Mouse (Mus musculus) colon, adult 2 months (tissue): Measurements from ENCODE around the gene H2-Ke6. TPM values are rescaled to one million over a fixed set of nuclear protein-coding genes. Genes with fewer than 3 reads are reported as not detected.

Experiments used
- polyA plus RNA-seq: library from polyadenylated mRNA; depleted of rRNA; stranded (reverse); fragments of >200 nt; gene quantifications from 2 replicates; pipeline ENCODE4 v1.2.3, GENCODE M21; 2012; rRNA removed

The H2-Ke6 gene
- polyA plus RNA-seq: 114 and 160 TPM in 2 replicates

DNA sequence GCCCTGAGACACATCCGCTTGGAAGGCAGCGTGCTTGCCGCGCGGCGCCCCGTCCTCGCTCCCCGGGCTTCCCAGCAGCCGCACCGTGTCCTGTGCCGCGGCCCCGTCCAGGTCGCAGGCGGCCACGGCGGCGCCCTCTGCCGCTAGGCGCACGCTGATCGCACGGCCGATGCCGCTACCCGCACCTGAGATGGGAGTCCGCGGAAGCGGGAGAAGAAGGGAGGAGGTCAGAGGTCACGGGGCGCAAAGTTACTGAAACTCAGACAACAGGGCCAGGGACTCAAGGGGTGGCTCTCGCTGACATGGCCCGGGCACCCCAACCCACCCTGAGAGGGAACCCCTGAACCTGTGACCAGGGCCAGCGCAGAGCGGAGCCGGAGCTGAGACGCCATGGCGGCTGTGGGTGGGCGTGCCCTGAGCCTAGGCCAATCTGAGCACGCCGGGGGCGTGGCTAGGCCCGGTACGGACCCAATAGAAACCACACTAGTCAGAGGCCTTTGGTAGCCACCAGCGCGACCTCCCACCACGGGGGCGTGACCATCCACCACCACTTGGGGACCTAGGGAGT lies at the start of gene H2-Ke6:
TSS of gene H2-Ke6 (minus strand) at position 405 of the 568 bp plus-strand sequence.

DNA sequence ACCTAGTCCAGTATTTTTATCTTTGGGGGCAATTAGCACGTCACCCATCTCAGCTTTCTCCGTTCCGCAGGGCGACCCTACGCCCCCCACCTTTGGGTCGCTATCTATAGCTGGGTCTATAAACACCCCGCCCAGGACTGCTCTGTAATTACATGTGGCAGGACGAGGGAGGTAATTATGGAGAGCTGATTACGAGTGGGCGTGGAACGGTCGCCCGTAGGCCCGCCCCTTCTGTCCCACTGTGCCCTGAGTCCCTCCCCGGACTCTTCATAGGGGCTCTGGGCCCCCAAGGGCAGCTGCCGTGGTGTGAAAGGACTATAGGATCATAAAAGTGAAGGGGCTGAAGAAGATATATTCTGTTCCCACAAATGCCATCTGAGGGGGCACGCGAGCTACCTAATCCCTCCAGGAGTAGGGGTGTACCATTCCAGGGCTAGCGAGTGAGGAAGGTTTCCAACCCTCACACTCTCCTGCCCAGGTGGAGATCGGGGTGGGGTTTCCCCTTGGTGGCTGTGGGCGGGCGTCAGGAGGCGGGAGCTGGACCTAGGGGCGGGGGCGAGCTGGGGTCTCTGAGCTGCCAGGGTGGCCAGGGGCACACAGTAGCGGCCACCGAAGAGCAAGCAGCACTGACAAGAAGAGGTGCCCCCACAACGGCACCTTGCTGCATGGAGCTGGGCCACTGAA lies 11.2 kb upstream of the H2-Ke6 start, which contains the start of gene Col11a2:
TSS of gene Col11a2 (plus strand) at position 560 of the 684 bp plus-strand sequence.

DNA sequence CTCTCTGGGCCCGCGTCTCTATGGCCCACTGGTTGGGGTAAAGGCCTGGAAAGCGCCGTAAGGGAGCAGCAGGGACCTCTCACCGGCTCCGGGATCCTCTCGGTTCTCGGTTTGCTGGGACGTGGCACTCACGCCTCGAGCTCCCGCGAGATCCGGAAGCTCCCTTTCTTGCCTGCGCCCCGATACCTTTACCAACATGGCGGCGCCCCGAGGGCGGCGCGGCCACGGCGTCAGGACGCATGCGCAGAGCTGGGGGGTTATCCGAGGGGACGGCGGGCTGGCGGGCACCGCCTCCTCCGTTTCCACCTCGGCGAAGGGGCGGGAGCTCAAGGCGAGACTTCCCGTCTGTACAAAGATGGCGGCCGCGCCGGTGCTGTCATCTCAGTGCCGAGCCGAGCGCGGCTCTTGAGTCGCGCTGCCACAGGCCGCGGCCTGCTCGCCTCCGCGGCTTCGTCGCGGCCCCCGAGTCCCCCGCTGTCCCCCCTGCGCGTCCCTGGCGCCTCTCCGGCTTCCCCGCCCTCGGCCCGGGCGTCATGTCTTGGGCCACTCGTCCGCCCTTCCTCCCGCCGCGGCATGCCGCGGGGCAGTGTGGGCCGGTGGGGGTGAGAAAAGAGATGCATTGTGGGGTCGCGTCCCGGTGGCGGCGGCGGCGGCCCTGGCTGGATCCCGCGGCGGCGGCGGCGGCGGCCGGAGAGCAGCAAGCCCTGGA lies 3.8 kb upstream of the H2-Ke6 start, which contains the start of the genes Slc39a7 and Rxrb:
TSS of gene Slc39a7 (minus strand) at position 218 of the 709 bp plus-strand sequence.
TSS of gene Rxrb (plus strand) at position 348 of the 709 bp plus-strand sequence.

DNA sequence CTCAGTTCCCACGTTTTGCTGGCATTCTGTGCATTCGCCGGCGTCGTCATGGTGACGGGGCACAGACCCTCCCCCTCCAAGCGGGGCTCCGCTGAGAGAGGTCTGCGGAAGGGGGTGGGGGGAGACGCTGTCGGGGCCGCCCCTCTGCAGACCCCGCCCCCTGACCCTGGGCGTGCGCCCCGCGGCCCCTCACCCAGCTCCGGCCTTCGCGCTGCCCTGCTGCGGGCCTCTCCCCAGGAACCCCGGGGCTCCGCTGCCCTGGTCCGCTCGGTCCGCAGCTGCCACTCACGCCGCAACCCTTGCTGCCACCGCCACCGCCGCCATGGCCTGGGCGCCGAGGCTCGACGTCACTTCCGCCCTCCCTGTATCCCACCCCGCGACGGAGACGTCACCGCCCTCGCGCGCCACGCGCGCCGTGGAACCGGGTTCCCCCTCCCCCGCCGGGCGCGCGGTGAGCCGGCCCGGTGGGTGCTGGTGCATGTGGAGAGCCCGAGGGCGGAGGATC lies 3.5 kb downstream of the H2-Ke6 start, which contains the start of gene Ring1:
TSS of gene Ring1 (minus strand) at position 364 of the 505 bp plus-strand sequence.

DNA sequence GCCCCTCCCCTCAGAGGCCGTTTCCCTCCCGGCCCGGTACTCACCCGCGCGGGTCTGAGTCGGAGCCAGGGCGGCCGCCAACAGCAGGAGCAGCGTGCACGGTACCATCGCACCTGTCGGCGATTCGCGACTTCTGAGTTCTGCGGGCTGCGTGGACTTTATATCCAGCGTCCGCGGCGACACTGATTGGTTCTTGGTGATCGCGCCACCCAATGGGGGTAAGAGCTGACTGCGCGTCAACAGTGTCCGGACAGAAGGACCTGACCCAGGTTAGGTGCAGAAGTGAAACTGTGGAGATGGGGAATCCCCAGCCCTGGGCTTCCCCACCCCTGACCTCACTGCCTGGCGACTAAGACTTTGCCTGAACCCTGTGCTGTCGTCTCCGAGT lies 27.7 kb downstream of the H2-Ke6 start, which contains the start of gene H2-K1:
TSS of gene H2-K1 (minus strand) at position 198 of the 388 bp plus-strand sequence.

Other genes with a start within 250 kb of the H2-Ke6 start
- 5.4 and 9.5 TPM in 2 replicates for gene Angptl4, start 246.2 kb downstream of the H2-Ke6 start, polyA plus RNA-seq
- 30.2 and 34.8 TPM in 2 replicates for gene Kank3, start 217.5 kb downstream of the H2-Ke6 start, polyA plus RNA-seq
- 815 and 940 TPM in 2 replicates for gene Rps28, start 203.5 kb downstream of the H2-Ke6 start, polyA plus RNA-seq
- 580 and 659 TPM in 2 replicates for gene Ndufa7, start 203.5 kb downstream of the H2-Ke6 start, polyA plus RNA-seq
- 61.8 and 108 TPM in 2 replicates for gene Cd320, start 185.0 kb downstream of the H2-Ke6 start, polyA plus RNA-seq
- not detected in 2 replicates for gene Gm7029, start 154.2 kb downstream of the H2-Ke6 start, polyA plus RNA-seq
- 12.1 and 12.9 TPM in 2 replicates for gene Kifc1, start 137.4 kb downstream of the H2-Ke6 start, polyA plus RNA-seq
- not detected in 2 replicates for gene Platr17, start 122.9 kb downstream of the H2-Ke6 start, polyA plus RNA-seq
- gene Daxx, start 118.6 kb downstream of the H2-Ke6 start, polyA plus RNA-seq: 32.6 and 36.6 TPM in 2 replicates
- 244 and 249 TPM in 2 replicates for gene Tapbp, start 112.2 kb downstream of the H2-Ke6 start, polyA plus RNA-seq
- 97.9 and 111 TPM in 2 replicates for gene Zbtb22, start 112.2 kb downstream of the H2-Ke6 start, polyA plus RNA-seq
- gene Rgl2, start 98.5 kb downstream of the H2-Ke6 start, polyA plus RNA-seq: 131 and 156 TPM in 2 replicates
- gene Pfdn6, start 87.7 kb downstream of the H2-Ke6 start, polyA plus RNA-seq: 18.8 and 21.1 TPM in 2 replicates
- gene Wdr46, start 87.4 kb downstream of the H2-Ke6 start, polyA plus RNA-seq: 15.9 and 18.7 TPM in 2 replicates
- 24.6 and 27.7 TPM in 2 replicates for gene B3galt4, start 76.6 kb downstream of the H2-Ke6 start, polyA plus RNA-seq
- gene Vps52, start 72.2 kb downstream of the H2-Ke6 start, polyA plus RNA-seq: 54.1 and 71.0 TPM in 2 replicates
- 366 and 518 TPM in 2 replicates for gene Rps18, start 72.1 kb downstream of the H2-Ke6 start, polyA plus RNA-seq
- 2,709 and 3,111 TPM in 2 replicates for gene H2-K1, start 27.7 kb downstream of the H2-Ke6 start, polyA plus RNA-seq
- 80.0 and 97.6 TPM in 2 replicates for gene Ring1, start 3.4 kb downstream of the H2-Ke6 start, polyA plus RNA-seq
- gene Slc39a7, start 3.6 kb upstream of the H2-Ke6 start, polyA plus RNA-seq: 206 and 248 TPM in 2 replicates
- gene Rxrb, start 3.8 kb upstream of the H2-Ke6 start, polyA plus RNA-seq: 83.2 and 89.6 TPM in 2 replicates
- gene Col11a2, start 11.4 kb upstream of the H2-Ke6 start, polyA plus RNA-seq: 1.3 and 1.8 TPM in 2 replicates
- gene H2-Oa, start 64.3 kb upstream of the H2-Ke6 start, polyA plus RNA-seq: 8.8 and 10.4 TPM in 2 replicates
- 33.6 and 41.0 TPM in 2 replicates for gene H2-DMa, start 91.5 kb upstream of the H2-Ke6 start, polyA plus RNA-seq
- 82.1 and 90.7 TPM in 2 replicates for gene Brd2, start 94.6 kb upstream of the H2-Ke6 start, polyA plus RNA-seq
- gene H2-DMb2, start 115.2 kb upstream of the H2-Ke6 start, polyA plus RNA-seq: 18.1 and 19.6 TPM in 2 replicates
- 38.9 and 63.4 TPM in 2 replicates for gene H2-DMb1, start 125.0 kb upstream of the H2-Ke6 start, polyA plus RNA-seq
- 27.1 and 29.4 TPM in 2 replicates for gene Tap1, start 159.5 kb upstream of the H2-Ke6 start, polyA plus RNA-seq
- gene Psmb9, start 159.7 kb upstream of the H2-Ke6 start, polyA plus RNA-seq: 46.3 and 67.5 TPM in 2 replicates
- gene Psmb8, start 169.7 kb upstream of the H2-Ke6 start, polyA plus RNA-seq: 54.9 and 80.3 TPM in 2 replicates
- gene Tap2, start 175.5 kb upstream of the H2-Ke6 start, polyA plus RNA-seq: 37.1 and 41.0 TPM in 2 replicates
- 6.4 and 7.8 TPM in 2 replicates for gene H2-Ob, start 210.8 kb upstream of the H2-Ke6 start, polyA plus RNA-seq
- 668 and 781 TPM in 2 replicates for gene H2-Ab1, start 229.6 kb upstream of the H2-Ke6 start, polyA plus RNA-seq